Mouse (Mus musculus): ENCODE measurements at regions not wholly inside any gene's neighbourhood (a gene's known extent, or its start where the extent isn't known, plus 50 kb on each side); places are given as distances from the start of the nearest gene placed in this dataset.

- TF ChIP-seq POLR2A (IDR thresholded peaks at IDR 0.05; ENCODE audit: control insufficient read depth, low read depth, low read length) (no peak), CTCF (IDR thresholded peaks at IDR 0.05; ENCODE audit: control insufficient read depth, insufficient read depth, insufficient replicate concordance, low read depth, low read length) (no peak)
These were observed 506.7 kb downstream of the Nuf2 start for GRCm38 (mm10) chr1:169024531-169024930.

Data from testis, adult 2 months (tissue).